Mouse (Mus musculus) embryo, embryonic 9.5 days (tissue): ENCODE results near the gene Cyp2f2.

ENCODE experiments used
- DNase-seq: peaks from one replicate; pipeline ENCODE4 v3.0.0-alpha.2; 2017; ENCODE audit errors: extremely low spot score

Cyp2f2 gene

GRCm38 (mm10) chr7:27119676-27120075, at the start of gene Cyp2f2:
Gene Cyp2f2, plus strand, starts transcription at chr7:27119909.
- DNase-seq, result no peak

GRCm38 (mm10) chr7:27078641-27079040, 41.1 kb upstream of the Cyp2f2 start:
- no peak for DNase-seq

- no peak for DNase-seq
Observed at GRCm38 (mm10) chr7:27081625-27082024, 38.1 kb upstream of the Cyp2f2 start.

- no peak for DNase-seq
Observed at GRCm38 (mm10) chr7:27091039-27091438, 28.7 kb upstream of the Cyp2f2 start.

- DNase-seq, result no peak
Observed at GRCm38 (mm10) chr7:27092038-27092703, 27.5 kb upstream of the Cyp2f2 start.

- no peak for DNase-seq
Observed at GRCm38 (mm10) chr7:27092882-27093281, 26.8 kb upstream of the Cyp2f2 start.

- no peak for DNase-seq
Observed at GRCm38 (mm10) chr7:27104882-27105281, 14.8 kb upstream of the Cyp2f2 start.

GRCm38 (mm10) chr7:27110327-27110726, 9.4 kb upstream of the Cyp2f2 start:
- DNase-seq, result no peak

- DNase-seq, result no peak
Observed at GRCm38 (mm10) chr7:27111038-27111437, 8.7 kb upstream of the Cyp2f2 start.

- DNase-seq, result no peak
Observed at GRCm38 (mm10) chr7:27111987-27112386, 7.7 kb upstream of the Cyp2f2 start.

GRCm38 (mm10) chr7:27118033-27118511, 1.6 kb upstream of the Cyp2f2 start:
- DNase-seq, result no peak

GRCm38 (mm10) chr7:27124305-27124832, 4.7 kb downstream of the Cyp2f2 start:
- no peak for DNase-seq

- no peak for DNase-seq
Observed at GRCm38 (mm10) chr7:27124969-27125368, 5.3 kb downstream of the Cyp2f2 start.

- no peak for DNase-seq
Observed at GRCm38 (mm10) chr7:27128162-27128561, 8.5 kb downstream of the Cyp2f2 start.

GRCm38 (mm10) chr7:27128946-27129345, 9.2 kb downstream of the Cyp2f2 start:
- no peak for DNase-seq

GRCm38 (mm10) chr7:27129811-27130210, 10.1 kb downstream of the Cyp2f2 start:
- no peak for DNase-seq

- no peak for DNase-seq
Observed at GRCm38 (mm10) chr7:27130521-27131370, 11.0 kb downstream of the Cyp2f2 start.

- DNase-seq, result no peak
Observed at GRCm38 (mm10) chr7:27131387-27131786, 11.7 kb downstream of the Cyp2f2 start.

GRCm38 (mm10) chr7:27132588-27132987, 12.9 kb downstream of the Cyp2f2 start:
- DNase-seq, result peak; percentile 53

- DNase-seq, result no peak
Observed at GRCm38 (mm10) chr7:27133156-27133555, 13.4 kb downstream of the Cyp2f2 start.

GRCm38 (mm10) chr7:27133757-27134156, 14.0 kb downstream of the Cyp2f2 start:
- no peak for DNase-seq

GRCm38 (mm10) chr7:27136410-27136996, 16.8 kb downstream of the Cyp2f2 start:
- DNase-seq, result no peak
